Mouse (Mus musculus) T-helper 1 cell (primary cell): ENCODE measurements around the gene Gm3029.
"Not testable (repeated sequence)": the region's sequence is repeated elsewhere in the genome, so short reads cannot be mapped to it uniquely, and the experiment has no call there.

Experiments used
- in situ Hi-C: fragments of 300-600 bp; cut with MboI, MseI; formaldehyde crosslinking; loops from one replicate; pipeline ENCODE4 v1.15.1; 2025; ENCODE audit warnings: high pct_unique_total_duplicates

The Gm3029 gene

DNA sequence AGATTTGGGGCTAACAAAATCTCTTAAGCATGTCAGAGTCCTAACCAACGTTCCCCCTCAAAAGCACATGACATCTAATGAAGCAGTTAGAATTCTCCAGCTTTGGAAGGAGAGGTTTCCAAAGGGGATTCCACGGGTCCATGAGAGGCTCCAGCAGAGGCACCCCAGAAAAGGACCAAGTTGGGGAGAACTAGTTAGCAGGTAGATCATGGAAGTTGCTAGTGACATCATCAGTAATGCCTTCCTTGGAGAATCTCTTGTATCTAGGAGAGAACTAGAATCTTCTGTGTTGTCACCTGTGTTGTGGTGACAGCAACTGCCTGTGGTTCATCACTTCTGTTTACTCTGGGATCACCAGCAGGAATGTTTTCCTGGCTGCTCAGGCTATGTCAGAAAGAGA is at the start of gene Gm3029:
Gene Gm3029, plus strand, starts transcription at position 301 of the 400 bp plus-strand sequence.
- in situ Hi-C loops: not testable (repeated sequence)

GRCm38 (mm10) chr14:3883872-3884271 is 47.7 kb upstream of the Gm3029 start, which contains the start of gene Gm2916:
Gm2916 (plus strand) TSS chr14:3884172.
- in situ Hi-C loops: not testable (repeated sequence)

DNA sequence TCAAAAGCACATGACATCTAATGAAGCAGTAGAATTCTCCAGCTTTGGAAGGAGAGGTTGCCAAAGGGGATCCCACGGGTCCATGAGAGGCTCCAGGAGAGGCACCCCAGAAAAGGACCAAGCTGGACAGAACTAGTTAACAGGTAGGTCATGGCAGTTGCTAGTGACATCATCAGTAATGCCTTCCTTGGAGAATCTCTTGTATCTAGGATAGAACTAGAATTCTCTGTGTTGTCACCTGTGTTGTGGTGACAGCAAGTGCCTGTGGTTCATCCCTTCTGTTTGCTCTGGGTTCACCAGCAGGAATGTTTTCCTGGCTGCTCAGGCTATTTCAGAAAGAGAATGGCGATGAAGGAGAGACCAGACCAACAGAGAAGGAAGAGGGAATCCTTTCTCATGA is 31.7 kb downstream of the Gm3029 start, which contains the start of gene Gm3095:
Gene Gm3095, plus strand, starts transcription at position 301 of the 400 bp plus-strand sequence.
- in situ Hi-C loops: not testable (repeated sequence)
